Mouse (Mus musculus): ENCODE data around the gene Mrc2.
A peak's percentile ranks its signal among the peaks of the same experiment; 100 is the strongest.

The Mrc2 gene

DNA sequence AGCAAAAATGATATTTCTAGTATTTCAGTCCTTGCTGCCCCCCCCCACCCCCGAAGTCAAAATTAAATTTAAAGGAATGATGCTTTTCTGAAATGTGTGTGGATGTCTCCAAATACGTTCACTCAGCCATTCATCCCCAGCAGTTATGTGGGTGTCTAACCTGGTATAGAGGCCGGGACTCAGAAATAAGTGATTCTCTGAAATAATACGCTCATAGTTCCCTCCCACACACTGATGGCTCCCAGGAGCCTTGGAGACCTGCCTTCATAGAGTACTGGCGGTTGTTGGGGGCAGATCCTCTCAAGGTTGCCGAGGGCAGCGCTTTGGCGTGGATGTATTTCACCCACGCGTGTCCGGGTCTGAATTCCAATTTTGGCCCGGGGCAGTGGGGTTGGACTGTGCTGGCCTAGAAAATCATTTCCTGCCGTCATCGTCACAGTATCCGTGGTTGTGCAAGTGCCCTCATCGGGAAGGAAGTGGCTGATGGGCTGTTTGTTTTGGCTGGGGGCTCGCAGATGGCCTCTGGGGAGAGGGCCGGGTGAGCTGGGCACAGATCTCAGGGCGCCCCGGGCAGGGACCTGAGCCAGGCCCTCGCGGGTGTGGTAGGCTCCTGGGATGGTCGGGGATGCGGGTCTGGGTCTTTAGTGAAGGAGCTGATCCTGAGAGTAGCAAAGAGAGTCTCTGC, 19.0 kb downstream of the Mrc2 start:
- peak; percentile 75 to 78 for DNase-seq (ENCODE audit: low spot score in 2 of 2)

GRCm38 (mm10) chr11:105312311-105312942, 20.0 kb downstream of the Mrc2 start:
- no peak for DNase-seq (ENCODE audit: low spot score in 2 of 2)

- DNase-seq (ENCODE audit: low spot score in 2 of 2): peak; percentile 52 to 62
These were observed 20.7 kb downstream of the Mrc2 start for GRCm38 (mm10) chr11:105312972-105313632.

DNA sequence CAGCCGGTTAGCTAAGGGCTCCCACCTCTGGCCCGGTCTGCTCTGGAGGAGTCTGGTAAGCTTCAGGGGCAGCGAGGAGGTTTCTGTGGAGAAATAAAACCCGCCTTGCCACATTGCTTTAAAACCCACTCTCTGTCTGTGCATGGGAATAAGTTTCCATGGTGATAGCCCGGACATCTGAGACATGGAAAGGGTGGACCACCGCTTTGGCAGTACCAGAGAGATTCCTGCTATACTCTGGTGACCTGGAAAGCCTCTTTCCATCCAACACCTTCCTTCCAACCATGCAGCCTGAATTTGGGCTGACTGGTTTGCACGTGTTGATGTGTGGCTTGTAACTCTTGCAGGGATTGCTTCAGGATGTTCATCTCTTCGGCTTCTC, 21.2 kb downstream of the Mrc2 start:
- DNase-seq (ENCODE audit: low spot score in 2 of 2): no peak

DNA sequence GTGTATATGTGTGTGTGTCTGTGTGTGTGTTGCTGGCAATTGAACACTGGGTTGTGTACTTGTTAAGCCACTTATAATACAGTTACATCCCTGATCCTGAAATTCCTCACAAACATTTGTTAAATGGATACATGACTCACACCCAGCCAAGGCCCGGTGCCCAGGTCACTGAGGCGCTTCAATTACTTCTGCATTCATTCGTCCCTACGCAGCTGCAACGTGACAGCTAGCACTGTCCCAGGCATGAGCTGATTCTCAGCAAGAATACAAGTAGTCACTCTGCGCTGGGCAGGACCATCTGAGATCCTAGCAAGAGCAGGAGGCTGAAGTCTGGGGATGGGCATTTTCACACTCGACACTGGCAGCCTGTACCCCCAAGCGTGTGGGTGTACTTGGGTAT, 22.9 kb downstream of the Mrc2 start:
- no peak for DNase-seq (ENCODE audit: low spot score in 2 of 2)

GRCm38 (mm10) chr11:105316121-105316520, 23.7 kb downstream of the Mrc2 start:
- no peak for DNase-seq (ENCODE audit: low spot score in 2 of 2)

DNA sequence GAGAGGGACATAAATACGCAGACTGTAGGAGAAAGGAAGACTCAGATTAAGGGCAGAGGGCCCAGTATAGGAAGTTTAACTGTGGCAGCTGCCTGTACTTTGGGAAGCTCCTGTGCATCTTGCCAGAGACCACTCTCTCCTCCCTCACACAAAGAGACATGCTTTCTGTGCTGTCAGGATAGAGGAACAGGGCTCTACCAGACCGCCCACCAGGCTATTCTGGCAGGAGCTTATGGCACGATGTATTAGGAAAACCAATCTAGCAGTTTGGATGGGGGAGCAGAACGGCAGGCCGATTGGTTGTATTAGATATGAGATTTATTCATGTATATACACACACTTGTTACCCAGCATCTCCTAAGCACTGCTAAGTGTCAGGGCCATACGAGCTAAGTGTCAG, 25.3 kb downstream of the Mrc2 start:
- DNase-seq (ENCODE audit: low spot score in 2 of 2): no peak

GRCm38 (mm10) chr11:105321090-105321489, 28.6 kb downstream of the Mrc2 start:
- DNase-seq (ENCODE audit: low spot score in 2 of 2): no peak

- DNase-seq (ENCODE audit: low spot score in 2 of 2): no peak
These were observed 31.1 kb downstream of the Mrc2 start for GRCm38 (mm10) chr11:105323530-105323929.

GRCm38 (mm10) chr11:105327101-105327500, 34.7 kb downstream of the Mrc2 start:
- DNase-seq (ENCODE audit: low spot score in 2 of 2): no peak

- no peak for DNase-seq (ENCODE audit: low spot score in 2 of 2)
These were observed 37.5 kb downstream of the Mrc2 start for GRCm38 (mm10) chr11:105329962-105330361.

DNA sequence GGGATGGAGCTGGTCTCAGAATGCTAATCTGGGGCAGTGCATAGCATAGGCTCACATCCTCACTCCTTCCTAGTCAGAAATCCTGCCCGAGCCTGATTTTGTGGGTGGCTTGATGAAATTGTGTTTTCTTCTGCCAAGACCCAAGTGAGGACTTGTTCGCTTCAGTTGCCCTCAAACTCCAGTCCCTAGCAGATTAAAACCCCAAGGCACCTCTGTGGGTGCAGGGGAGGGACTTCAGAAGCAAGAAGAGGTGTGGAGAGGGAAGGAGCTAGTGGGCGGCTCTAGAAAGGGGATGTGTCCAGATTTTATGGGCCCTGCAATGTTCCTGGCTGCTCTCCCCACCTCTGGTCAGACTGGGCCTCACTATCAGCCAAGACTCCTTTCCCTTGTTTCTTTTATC, 38.7 kb downstream of the Mrc2 start:
- no peak for DNase-seq (ENCODE audit: low spot score in 2 of 2)

DNA sequence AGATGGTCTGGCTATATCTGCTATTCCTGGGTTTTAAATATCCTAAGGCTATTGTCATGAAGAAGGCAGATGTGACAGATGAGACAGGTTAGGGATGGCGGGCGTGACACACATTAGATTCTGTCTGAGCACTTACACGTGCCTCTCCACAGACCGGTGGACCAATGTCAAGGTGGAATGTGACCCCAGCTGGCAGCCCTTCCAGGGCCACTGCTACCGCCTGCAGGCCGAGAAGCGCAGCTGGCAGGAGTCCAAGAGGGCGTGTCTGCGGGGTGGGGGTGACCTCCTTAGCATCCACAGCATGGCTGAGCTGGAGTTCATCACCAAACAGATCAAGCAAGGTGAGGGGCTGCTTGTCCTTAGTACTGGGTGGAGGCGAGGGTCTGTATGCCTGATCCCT, 39.3 kb downstream of the Mrc2 start:
- peak in 1 of 2 experiments; percentile 42 for DNase-seq (ENCODE audit: low spot score in 2 of 2)

- DNase-seq (ENCODE audit: low spot score in 2 of 2): no peak
These were observed 40.0 kb downstream of the Mrc2 start for GRCm38 (mm10) chr11:105332468-105332867.

DNA sequence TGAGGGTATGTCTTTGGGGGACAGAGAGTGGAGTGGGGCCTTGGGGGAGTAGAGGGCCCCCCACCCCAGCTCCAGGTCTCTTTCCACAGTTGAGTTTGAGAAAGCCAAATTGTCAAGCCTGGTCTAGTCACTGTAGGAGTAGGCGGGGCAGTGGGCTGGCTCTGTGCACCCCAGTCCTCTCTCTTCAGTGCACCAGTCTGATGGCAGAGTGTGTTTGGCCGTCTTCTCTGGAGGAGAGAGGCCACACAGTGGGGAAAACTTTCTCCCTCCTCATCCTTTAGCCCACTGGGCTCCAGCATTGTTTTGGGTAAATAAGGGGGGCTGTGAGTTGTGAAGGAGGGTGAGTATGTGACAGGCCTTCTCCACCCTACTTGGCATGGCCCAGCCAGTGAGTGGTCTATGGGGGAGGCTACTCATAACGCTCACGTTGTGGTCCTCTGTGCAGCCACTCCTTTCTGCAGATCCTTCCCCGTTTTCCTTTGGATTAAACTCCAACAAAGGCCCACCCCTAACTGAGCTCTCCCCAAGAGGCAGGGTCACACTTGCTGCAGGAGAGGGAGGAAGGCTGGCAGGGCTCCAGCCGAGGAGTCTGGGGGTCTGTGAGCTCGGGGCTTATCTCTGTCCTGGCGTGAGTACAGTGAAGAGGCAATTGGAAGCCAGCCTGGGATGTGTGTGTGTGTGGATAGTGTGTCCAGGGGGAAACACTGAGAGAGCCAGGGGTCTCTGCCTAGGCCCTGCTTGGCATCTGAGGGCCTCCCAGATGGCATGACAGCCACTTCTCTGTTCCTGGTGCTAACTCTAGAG, 41.6 kb downstream of the Mrc2 start:
- DNase-seq (ENCODE audit: low spot score in 2 of 2): no peak

GRCm38 (mm10) chr11:105338596-105339390, 46.4 kb downstream of the Mrc2 start:
- DNase-seq (ENCODE audit: low spot score in 2 of 2): no peak

DNA sequence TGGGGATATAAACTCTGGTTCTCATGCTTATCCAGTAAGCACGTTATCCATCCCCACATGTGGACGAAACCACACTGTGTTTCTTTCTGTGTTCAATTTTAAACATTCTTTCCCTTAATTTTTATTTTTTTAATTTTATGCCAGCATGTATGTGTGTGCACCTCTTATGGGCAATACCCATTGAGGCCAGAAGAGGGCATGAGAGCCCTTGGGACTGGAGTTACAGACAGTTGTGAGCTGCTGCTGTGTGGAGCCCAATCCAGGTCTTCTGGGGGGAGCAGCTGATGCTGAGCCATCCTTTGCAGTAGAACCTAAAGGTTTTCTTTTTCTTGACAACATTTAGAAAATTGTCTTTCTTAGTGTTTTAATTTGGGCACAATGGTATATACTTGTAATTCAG, 52.8 kb downstream of the Mrc2 start:
- no peak for DNase-seq (ENCODE audit: low spot score in 2 of 2)

DNA sequence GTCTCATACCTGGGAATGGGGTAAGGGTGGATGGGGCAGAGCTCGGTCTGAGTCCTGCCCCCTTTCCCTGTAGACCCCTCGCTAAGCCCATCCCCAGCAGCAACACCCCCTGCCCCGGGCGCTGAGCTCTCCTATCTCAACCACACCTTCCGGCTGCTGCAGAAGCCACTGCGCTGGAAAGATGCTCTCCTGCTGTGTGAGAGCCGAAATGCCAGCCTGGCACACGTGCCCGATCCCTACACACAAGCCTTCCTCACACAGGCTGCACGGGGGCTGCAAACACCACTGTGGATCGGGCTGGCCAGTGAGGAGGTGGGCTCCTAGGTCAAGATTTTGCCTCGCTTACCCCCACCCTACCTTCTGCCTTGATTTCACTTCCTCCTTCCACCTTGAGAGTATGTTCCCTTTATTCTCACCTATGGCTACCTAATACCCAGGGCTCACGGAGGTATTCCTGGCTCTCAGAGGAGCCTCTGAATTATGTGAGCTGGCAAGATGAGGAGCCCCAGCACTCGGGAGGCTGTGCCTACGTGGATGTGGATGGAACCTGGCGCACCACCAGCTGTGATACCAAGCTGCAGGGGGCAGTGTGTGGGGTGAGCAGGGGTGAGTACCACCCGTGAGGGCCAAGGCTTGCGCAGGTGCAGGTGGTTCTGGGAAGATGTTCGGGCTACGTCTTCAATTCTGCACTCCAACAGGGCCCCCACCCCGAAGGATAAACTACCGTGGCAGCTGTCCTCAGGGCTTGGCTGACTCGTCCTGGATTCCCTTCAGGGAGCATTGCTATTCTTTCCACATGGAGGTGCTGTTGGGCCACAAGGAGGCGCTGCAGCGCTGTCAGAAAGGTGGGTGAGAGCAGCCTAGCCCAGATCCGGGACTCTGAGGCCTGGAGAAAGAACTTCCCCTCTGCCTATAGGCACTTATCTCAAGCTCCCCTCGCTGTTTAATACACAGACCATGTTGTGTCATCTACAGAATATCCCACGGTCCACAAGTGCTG, 55.0 kb downstream of the Mrc2 start:
- peak; percentile 49 to 65 for DNase-seq (ENCODE audit: low spot score in 2 of 2)

DNA sequence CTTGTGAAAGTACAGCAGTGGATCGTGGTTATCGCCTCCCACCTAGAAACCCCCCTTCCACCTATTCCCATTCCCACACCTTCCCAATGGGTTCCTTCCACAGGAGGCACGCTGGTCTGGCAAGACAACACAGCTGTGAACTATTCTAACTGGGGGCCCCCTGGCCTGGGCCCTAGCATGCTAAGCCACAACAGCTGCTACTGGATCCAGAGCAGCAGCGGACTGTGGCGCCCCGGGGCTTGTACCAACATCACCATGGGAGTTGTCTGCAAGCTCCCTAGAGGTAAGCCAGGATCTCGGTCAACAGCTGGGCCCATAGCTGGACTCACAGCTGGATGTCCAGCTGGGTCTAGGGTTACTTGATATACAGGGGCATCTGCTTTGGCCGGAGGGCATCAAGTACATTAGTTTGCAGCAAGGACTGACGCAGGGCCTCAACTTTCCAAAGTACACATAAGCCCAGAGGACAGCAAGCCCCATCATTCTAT, 56.1 kb downstream of the Mrc2 start:
- DNase-seq (ENCODE audit: low spot score in 2 of 2): no peak

DNA sequence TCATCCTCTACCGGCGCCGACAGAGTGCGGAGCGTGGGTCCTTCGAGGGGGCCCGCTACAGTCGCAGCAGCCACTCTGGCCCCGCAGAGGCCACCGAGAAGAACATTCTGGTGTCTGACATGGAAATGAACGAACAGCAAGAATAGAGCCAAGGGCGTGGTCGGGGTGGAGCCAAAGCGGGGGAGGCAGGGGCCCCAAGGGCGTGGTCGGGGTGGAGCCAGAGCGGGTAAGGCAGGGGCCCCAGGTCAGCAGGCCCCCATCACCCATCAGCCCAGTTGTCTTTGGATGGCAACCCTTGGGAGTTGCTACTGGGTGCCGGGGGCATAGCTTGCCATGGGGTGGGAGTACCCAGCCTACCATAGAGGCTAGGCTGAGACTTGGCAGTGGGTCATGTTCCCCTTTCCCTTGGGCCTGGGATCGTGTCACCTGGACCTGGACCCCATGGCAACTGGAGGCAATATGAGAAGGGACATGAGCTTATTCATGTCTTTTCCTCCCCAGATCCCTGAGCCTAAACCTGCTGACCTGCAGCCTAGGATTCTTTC, 57.4 kb downstream of the Mrc2 start:
- no peak for DNase-seq (ENCODE audit: low spot score in 2 of 2)

Measured in heart, adult 9 months (tissue).